27 mouse cellular contexts compared by ENCODE assay signal in the genomic region with DNA sequence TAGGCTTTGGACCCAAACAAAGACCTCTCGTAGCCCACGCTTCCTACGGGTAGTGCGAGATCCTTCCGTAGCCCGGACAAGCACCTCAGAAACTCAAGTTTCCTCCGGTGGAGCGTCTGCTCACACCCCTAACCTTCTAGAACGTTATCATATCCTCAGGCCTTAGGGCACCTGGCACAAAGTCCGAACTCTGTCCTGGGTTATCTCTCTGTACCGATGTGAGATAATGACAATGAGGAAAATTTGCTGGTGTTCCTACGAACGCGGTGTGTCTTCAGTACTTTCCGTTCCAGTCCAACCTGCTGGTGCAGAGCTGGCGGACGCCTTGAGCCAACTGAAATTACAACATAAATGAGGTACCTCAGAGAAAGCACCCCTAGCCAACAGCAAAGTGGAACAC. TPM values are rescaled to one million over a fixed set of nuclear protein-coding genes. Genes with fewer than 3 reads are reported as not detected.
"Had no signal": no experiment of that assay in that cellular context is flagged by ENCODE, and none has a peak within 500 bp of the region (broad histone marks: within the 10 kb centered on the region; RNA-seq: fewer than 3 reads in every experiment).

No protein-coding gene starts in this region.

- DNase-seq: gastrocnemius, adult 2 months; gastrocnemius, postnatal 10 days; gastrocnemius, postnatal 25 days; heart, adult 2 months; heart, postnatal 10 days; heart, postnatal 4 days; kidney, adult 11 months; kidney, adult 2 months; kidney, adult 9 months; kidney, postnatal 14 days; kidney, postnatal 4 days had no signal

- H3K36me3 ChIP-seq: heart, embryonic 12.5 days; hindbrain, embryonic 10.5 days; hindbrain, embryonic 12.5 days; kidney, embryonic 15.5 days; limb, embryonic 13.5 days; limb, embryonic 15.5 days; liver, embryonic 12.5 days had no signal

- H3K27me3 ChIP-seq: liver, embryonic 12.5 days had no signal

- H3K4me2 ChIP-seq: heart, embryonic 12.5 days; hindbrain, embryonic 12.5 days; hindbrain, embryonic 14.5 days; kidney, embryonic 15.5 days; limb, embryonic 13.5 days; limb, embryonic 15.5 days; liver, embryonic 12.5 days had no signal

- ATAC-seq: hindbrain, embryonic 16.5 days; inflammation-experienced regulatory T-cells, adult 6 months; liver, embryonic 12.5 days had no signal

- H3K9ac ChIP-seq: heart, embryonic 12.5 days; hindbrain, embryonic 12.5 days; hindbrain, embryonic 14.5 days; kidney, embryonic 15.5 days; limb, embryonic 13.5 days; limb, embryonic 15.5 days; liver, embryonic 12.5 days; liver, embryonic 14.5 days had no signal

- H3K9me3 ChIP-seq: heart, embryonic 12.5 days; hindbrain, embryonic 10.5 days; hindbrain, embryonic 12.5 days; kidney, embryonic 15.5 days; limb, embryonic 13.5 days; limb, embryonic 15.5 days; liver, embryonic 12.5 days had no signal

- H3K4me3 ChIP-seq: gastrocnemius, adult 2 months; heart, adult 2 months; heart, embryonic 12.5 days; hindbrain, embryonic 10.5 days; hindbrain, embryonic 12.5 days; kidney, embryonic 15.5 days; layer of hippocampus, adult 2 months; left cerebral cortex, adult 2 months; limb, embryonic 13.5 days; limb, embryonic 15.5 days; liver, embryonic 12.5 days had no signal

- H3K27ac ChIP-seq: gastrocnemius, adult 2 months; heart, adult 2 months; hindbrain, embryonic 12.5 days; hindbrain, embryonic 14.5 days; kidney, embryonic 15.5 days; kidney, postnatal 0 days; layer of hippocampus, adult 2 months; left cerebral cortex, adult 2 months; limb, embryonic 13.5 days; limb, embryonic 15.5 days; liver, embryonic 12.5 days; liver, embryonic 14.5 days had no signal

- H3K4me1 ChIP-seq: heart, embryonic 12.5 days had no signal

RNA-seq across cellular contexts. Expression of gene A530016L24Rik, which starts 23.3 kb away (rescaled TPM):
- polyA plus RNA-seq: hindbrain, embryonic 10.5 days; inflammation-experienced regulatory T-cells, adult 6 months; limb, embryonic 11.5 days; liver, embryonic 12.5 days had no signal

RNA-seq across cellular contexts. Expression of gene Tmem179, which starts 50.6 kb away (rescaled TPM):
- polyA plus RNA-seq: inflammation-experienced regulatory T-cells, adult 6 months; liver, adult 2 months had no signal
